Mouse (Mus musculus): ENCODE data around the gene Dnmt3c.

The Dnmt3c gene

GRCm38 (mm10) chr2:153723098-153723497, 26.6 kb downstream of the Dnmt3c start:
- DNase-seq (ENCODE audit: low spot score): no peak

GRCm38 (mm10) chr2:153724424-153724823, 28.0 kb downstream of the Dnmt3c start:
- no peak for DNase-seq (ENCODE audit: low spot score)

GRCm38 (mm10) chr2:153724871-153725270, 28.4 kb downstream of the Dnmt3c start:
- DNase-seq (ENCODE audit: low spot score): no peak

GRCm38 (mm10) chr2:153725291-153725690, 28.8 kb downstream of the Dnmt3c start:
- no peak for DNase-seq (ENCODE audit: low spot score)

- no peak for DNase-seq (ENCODE audit: low spot score)
Measured at GRCm38 (mm10) chr2:153734033-153734432, 37.6 kb downstream of the Dnmt3c start.

GRCm38 (mm10) chr2:153740500-153741436, 44.3 kb downstream of the Dnmt3c start, which contains the start of gene Mapre1:
Mapre1 (plus strand) TSS chr2:153741274.
- peak; percentile 95 for DNase-seq (ENCODE audit: low spot score)

- DNase-seq (ENCODE audit: low spot score): peak; percentile 21
Measured at GRCm38 (mm10) chr2:153741437-153742065, 45.1 kb downstream of the Dnmt3c start.

- no peak for DNase-seq (ENCODE audit: low spot score)
Measured at GRCm38 (mm10) chr2:153747994-153748393, 51.5 kb downstream of the Dnmt3c start.

GRCm38 (mm10) chr2:153750363-153750762, 53.9 kb downstream of the Dnmt3c start:
- DNase-seq (ENCODE audit: low spot score): no peak

- DNase-seq (ENCODE audit: low spot score): no peak
Measured at GRCm38 (mm10) chr2:153762121-153762520, 65.7 kb downstream of the Dnmt3c start.

- no peak for DNase-seq (ENCODE audit: low spot score)
Measured at GRCm38 (mm10) chr2:153767484-153767883, 71.0 kb downstream of the Dnmt3c start.

GRCm38 (mm10) chr2:153768881-153769280, 72.4 kb downstream of the Dnmt3c start:
- no peak for DNase-seq (ENCODE audit: low spot score)

GRCm38 (mm10) chr2:153772950-153773349, 76.5 kb downstream of the Dnmt3c start:
- no peak for DNase-seq (ENCODE audit: low spot score)

- DNase-seq (ENCODE audit: low spot score): no peak
Measured at GRCm38 (mm10) chr2:153775472-153775871, 79.0 kb downstream of the Dnmt3c start.

- peak; percentile 26 for DNase-seq (ENCODE audit: low spot score)
Measured at GRCm38 (mm10) chr2:153778638-153779362, 82.3 kb downstream of the Dnmt3c start.

Measured in ovary, postnatal 10 days (tissue).